Mouse (Mus musculus) adrenal gland, adult 18-20 months (tissue): ENCODE results near the gene Nit2. TPM values are rescaled to one million over a fixed set of nuclear protein-coding genes. Genes with fewer than 3 reads are reported as not detected.

Source experiments
- total RNA-seq, 2 experiments: library from RNA; stranded (reverse); gene quantifications; 1 replicate in 1 of 2; 2 replicates in 1 of 2; pipeline ENCODE4 v1.2.3; 2021

The Nit2 gene
- total RNA-seq, 2 experiments from 2014 or later = 36.8 to 38.8 TPM

Other genes with a start within 250 kb of the Nit2 start
- gene Lnp1, start 239.3 kb downstream of the Nit2 start, total RNA-seq = not detected
- not detected for gene Tmem45a2, start 96.0 kb downstream of the Nit2 start, total RNA-seq
- gene Tomm70a, start 45.6 kb downstream of the Nit2 start, total RNA-seq = 10 to 100 TPM; 47.5 to 56.4 TPM
- gene Tbc1d23, start 64.2 kb upstream of the Nit2 start, total RNA-seq = 10 to 100 TPM; 33.9 to 34.3 TPM
- gene Tmem30c, start 125.5 kb upstream of the Nit2 start, total RNA-seq = not detected
- gene Filip1l, start 185.8 kb upstream of the Nit2 start, total RNA-seq = 10 to 100 TPM; 21.3 to 32.1 TPM